Mouse (Mus musculus): ENCODE measurements around the gene Nrsn2.
"Not testable (repeated sequence)": the region's sequence is repeated elsewhere in the genome, so short reads cannot be mapped to it uniquely, and the experiment has no call there.

Gene Nrsn2

DNA sequence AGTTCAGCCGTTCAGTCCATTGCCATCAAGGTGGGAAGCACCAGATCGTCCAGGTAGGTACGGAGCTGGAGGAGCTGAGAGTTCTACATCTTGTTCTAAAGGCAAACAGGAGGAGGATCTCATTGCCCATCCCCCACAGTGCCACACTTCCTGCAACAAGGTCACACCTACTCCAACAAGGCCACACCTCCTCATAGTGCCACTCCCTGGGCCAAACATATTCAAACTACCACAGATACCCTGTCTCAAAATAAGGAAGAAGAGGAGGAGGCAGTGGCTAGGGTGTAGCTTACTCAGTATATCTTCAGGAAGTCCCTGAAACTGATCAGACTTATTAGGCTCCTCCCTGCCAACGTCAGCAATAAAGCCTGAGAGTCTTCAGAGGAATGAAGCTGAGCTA is 7.8 kb upstream of the Nrsn2 start:
- no peak for DNase-seq

DNA sequence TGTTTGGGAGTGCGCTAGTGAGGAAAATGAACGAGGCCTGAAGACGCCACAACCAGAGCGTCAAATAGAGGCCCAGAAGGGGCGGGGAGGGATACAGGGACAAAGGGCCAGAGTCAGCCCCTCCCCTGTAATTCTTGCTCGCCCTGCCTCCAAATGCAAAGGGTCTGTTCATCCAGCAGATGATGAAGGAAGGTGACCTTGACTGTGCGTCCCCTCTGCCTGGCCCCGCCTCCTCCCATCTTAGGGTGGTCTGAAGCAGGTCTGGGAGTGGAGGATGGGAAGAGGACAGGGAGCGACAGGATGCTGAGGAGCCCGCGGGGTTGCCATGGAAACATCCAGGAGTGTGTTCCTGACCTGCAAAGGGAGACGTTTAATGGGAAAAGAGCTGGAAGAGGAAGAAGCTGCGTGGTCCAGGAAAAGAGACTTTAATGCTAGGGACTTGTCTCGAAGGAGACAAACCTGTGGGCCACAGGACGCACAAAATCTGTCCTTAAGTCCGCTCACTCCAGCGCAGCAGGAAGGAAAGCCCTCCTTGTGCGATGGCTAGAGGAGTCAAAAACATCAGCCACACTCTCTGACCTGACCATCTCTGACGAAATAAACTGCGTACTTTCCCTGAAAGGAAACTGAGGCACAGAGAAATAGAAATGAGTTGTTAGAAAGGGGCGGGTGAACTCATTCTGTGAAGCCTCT is 640 bp downstream of the Nrsn2 start:
- DNase-seq: peak; percentile 13 to 20

GRCm38 (mm10) chr2:152373547-152373946 is 2.9 kb downstream of the Nrsn2 start:
- DNase-seq: no peak

DNA sequence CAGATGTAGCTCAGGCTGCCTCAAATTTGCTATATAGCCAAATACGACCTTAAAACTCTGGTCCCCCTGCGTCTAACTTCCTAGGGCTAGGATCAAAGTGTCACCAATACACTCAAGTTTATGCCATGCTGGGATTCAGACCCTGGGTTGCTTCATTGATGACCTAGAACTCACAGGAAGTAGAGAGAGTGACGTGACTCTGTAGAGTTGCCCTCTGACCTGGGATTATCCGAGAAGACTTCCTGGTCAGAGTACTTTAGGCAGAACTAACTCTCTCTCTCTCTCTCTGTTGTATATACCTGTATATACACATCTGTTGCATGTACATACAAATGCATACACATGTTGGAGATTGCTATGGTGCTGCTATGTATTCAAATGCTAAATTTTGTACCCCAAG is 3.8 kb downstream of the Nrsn2 start:
- no peak for DNase-seq

DNA sequence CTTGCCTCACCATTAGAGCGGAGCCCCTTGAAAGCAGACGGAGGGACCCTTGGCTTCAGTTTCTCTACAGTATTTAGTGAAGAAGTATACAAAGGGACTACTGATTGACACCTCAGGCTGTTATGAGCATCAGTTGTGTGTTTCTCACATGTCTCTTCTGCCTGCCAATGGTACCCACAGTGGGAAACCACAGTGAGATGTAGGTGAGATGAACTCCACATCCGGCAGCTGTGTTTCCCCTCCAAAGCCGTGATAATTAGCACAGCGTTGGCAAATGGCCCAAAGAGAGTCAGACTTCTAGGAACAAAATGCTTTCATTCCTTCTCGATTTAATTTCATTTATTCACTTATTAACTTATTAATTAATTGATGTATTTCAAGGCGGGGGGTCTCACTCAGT is 4.3 kb downstream of the Nrsn2 start:
- no peak for DNase-seq

DNA sequence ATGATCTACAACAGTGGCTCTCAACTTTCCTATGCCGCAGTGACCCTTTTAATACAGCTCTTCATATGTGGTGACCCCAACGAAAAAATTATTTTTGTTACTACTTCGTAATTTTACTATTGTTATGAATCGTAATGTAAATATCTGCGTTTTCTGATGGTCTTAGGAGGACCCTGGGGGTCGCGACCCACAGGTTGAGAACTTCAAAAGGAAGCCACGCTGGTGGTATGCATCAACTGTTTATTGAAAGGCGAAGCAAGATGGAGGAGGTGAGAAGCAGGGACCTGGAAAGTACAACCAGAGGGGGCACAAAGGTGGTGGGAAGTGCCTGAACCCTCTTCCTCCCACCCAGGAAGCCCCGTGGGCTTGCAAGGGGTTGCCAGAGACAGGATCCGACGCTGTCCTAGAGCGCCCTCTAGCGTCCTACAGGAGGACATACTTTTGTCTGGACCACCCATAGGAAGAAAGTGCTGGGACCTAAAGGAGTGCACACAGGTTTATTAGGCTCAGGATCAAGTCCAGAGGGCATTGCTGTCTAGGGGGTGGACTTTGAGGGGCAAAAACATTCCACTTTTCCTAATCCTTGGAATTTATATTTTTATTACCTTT is 7.8 kb downstream of the Nrsn2 start:
- peak; percentile 46 to 54 for DNase-seq

- DNase-seq: no peak
These were observed 8.5 kb downstream of the Nrsn2 start for GRCm38 (mm10) chr2:152367917-152368316.

DNA sequence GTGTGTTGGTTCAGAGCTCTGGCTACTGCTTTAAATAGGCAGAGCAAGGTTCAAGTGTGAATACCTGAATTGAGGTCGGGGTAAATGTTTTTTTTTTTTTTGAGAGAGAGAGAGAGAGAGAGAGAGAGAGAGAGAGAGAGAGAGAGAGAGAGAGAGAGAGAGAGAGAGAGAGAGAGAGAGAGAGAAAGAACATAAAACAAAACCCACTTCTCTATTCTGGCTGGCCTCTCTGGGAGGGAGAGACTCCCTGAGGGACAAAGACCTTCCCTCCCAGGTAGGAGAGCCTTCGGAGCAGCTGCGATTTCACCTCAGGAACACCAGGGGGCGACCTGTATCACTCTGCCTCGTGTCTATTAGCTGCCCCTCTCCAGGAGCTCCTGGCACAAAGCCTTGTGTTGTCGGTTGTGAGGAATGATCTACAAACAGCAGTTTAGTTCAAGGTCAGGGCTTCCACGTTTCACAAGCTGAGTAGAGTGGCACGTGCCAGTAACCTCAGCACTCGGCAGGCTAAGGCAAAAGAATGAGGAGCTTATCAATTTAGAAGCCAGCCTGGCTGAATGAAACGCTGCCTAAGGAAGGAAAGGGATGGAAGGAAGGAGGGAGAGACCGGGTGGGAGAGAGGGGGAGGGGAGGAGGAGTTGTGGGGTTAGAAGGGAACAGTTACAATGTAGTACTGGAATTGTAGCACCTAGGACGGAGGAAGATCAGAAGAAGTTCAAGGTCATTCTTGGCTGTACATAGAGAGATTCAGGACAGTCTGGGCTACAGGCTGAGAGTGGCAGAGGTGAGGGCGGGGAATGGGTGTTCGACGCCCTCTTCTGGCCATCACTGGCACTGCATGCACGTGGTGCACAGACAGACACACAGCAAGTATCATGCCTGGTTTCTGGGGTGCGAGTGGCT is 12.9 kb downstream of the Nrsn2 start:
- DNase-seq: peak; percentile 63 to 69

DNA sequence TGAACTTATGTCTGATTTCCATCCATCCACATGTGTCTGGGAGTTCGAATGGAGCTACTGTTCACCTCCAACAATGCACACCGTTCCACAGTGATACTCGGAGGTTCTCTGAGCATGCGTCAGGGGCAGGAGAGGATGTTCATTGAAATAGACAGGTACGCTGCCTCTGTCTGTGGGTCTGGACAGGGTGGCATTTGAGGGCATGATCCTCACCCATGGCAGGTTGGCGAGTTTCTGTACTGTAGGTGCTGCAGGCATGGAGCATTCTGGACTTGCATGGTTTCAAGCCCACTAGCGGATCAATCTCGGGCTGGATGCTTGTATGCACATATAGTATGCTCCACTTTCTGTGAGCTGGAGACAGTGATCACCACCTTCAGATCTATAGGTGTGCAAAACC is 15.2 kb downstream of the Nrsn2 start:
- DNase-seq: no peak

DNA sequence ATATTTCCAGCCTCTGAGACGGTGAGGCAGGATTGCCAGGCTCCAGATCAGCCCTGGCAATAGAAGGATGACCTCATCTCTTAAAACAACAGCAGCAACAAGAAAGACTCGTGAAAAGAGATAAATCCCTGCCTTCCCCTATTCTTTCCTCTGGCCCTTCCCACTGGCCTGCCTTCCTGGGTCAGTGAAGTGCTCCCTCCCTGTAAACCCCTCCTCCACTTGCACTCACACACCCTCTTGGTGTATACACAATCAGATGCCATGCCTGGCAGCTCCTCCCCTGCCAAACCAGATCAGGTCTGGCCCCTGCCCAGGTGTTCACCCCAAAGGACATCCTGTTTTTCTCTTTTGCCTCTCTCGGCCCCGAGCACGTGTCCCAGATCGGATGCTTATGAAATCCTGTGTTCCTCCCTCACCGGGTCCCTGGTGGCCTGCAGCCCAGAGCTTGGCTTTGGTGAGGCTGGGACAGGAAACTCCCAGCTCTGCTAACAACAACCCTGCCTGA is 16.1 kb downstream of the Nrsn2 start:
- no peak for DNase-seq

DNA sequence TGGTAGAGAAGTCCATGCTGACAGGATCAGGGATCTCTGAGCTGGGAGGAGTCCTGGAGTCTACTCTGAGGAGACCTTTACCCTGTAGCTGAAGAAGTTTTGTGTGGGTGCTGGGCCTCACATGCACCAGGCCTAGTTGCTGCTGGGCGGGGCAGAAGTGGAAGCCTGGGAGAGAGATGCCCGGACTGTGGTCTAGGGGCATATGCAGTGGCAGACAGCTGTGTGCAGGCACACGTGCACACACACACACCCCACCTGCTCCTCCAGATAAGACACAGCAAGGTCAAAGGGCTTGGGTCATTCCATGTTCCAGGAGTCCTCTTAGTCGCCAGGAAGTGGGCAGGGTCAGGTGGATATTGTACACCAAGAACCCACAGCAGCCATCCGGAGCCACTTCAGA is 16.8 kb downstream of the Nrsn2 start:
- no peak for DNase-seq

- not testable (repeated sequence) for DNase-seq
These were observed 17.5 kb downstream of the Nrsn2 start for GRCm38 (mm10) chr2:152358977-152359376.

- DNase-seq: no peak
These were observed 19.2 kb downstream of the Nrsn2 start for GRCm38 (mm10) chr2:152357254-152357653.

DNA sequence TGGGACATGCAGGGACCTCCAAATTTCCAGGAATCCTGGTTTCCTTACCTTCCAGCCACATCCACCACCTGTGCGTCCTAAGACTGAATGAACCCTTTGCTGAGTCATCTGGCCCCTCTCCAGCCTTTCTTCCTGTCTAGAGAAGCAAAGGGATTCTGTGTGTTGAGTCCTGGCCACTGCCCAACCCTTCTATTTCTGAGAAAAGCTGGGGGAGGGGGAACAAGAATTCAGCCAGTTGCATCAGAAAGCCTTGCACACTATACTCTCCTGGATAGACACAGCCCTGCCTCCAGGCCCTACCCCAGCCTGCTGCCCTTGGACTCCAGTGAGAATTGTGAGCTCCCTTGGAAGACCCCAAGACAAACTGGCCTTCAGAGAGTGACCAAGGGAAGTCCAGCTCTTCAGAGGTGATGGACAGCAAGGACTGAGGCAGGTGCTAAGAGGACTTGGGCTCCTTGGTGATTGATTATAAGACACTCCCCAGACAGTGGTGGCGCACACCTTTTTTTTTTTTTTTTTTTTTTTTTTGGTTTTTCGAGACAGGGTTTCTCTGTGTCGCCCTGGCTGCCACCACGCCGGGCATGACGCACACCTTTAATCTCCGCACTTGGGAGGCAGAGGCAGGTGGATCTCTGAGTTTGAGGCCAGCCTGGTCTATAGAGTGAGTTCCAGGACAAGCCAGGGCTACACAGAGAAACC is 26.4 kb downstream of the Nrsn2 start:
- no peak for DNase-seq

DNA sequence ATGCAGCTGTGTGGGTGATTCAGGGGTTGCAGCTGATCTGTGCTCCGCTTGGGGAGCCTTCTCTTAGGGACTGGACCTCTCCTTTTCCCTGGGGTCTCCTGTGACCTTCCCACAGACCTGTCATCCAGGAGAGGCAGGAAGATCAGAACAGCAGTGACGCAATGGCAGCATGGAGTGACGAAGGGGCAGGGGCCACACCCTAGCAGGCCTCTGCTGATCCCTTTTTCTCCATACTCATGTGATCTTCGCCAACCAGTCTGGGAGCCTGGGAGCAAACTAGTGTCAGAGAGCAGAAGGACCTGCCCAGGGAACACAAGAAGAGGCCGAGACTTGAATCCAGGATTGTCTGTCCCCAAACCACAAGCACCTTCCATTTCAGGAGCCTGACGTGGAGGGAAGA is 27.2 kb downstream of the Nrsn2 start:
- no peak for DNase-seq

DNA sequence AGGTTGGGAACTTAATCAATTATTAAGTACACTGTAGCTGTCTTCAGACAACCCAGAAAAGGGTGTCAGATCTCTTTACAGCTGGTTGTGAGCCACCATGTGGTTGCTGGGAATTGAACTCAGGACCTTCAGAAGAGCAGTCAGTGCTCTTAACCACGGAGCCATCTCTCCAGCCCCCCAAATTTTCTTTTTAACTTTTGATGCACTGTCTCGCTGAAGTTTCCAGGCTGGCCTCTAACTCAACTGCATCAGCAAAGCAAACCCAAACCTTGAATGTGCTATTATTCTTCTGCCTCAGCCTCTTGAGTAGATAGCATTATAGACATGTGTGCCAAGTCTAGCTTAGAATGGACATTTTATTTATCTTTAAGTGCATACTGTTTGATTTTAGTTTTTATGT is 28.7 kb downstream of the Nrsn2 start:
- no peak for DNase-seq

GRCm38 (mm10) chr2:152346776-152347465 is 29.5 kb downstream of the Nrsn2 start:
- no peak for DNase-seq

GRCm38 (mm10) chr2:152345393-152345792 is 31.0 kb downstream of the Nrsn2 start:
- no peak for DNase-seq

DNA sequence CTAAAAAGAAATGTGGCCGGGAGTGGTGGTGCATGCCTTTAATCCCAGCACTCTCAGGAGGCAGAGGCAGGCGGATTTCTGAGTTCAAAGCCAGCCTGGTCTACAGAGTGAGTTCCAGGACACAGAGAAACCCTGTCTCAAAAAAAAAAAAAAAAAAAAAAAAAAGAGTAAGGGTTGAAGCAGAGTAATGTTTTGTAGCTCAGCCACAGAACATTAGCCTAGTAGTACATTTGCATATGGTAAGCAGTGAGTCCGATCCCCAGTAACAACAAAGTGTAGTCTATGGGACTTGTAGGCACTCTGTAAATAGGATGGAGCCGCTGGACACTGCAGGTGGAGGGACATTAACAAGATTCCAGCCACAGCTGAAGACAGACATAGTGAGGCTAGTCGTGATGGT is 31.5 kb downstream of the Nrsn2 start:
- no peak for DNase-seq

- DNase-seq: no peak
These were observed 32.1 kb downstream of the Nrsn2 start for GRCm38 (mm10) chr2:152344361-152344760.

DNA sequence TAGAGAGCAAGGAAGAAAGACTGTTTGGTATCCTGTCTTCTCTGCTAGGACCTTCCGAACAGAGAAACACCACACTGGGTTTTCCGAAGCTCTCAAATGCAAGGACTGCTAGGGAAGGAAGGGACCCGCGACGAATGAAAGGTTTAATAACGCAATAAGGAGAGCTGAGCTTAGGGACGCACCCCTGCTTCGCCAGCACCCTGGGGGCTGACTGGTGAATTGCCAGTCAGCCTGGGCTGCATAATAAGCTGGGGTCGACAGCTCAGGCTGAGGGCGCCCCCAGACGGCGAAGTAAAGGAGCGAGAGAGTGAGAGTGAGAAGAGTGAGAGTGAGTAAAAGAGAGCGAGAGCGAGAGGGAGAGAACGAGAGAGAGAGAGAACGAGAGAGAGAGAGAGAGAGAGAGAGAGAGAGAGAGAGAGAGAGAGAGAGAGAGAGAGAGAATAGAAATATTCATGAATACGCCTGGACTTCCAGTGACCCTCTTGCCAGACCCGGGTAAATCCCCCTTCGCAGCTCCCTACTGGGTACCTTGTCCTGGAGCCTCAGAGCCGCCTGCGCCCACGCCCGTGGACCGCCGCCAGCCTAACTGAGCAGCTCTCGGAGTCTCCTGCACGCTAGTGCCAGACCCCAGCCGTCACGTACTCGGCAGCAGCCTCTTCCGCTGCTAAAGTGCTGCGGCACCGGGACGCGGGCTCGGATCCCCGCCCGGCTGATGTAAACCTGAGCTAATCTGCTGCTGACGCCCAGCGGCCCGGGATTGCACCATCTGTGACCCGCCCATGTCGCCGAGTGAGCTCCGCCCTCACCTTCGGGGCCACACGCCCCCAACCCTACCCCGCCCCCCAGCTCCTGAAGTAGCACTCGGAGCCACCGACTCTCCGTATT is 32.9 kb downstream of the Nrsn2 start, which contains the start of gene Trib3:
Trib3 (minus strand) TSS at position 704 of the 885 bp plus-strand sequence.
- DNase-seq: peak; percentile 72 to 81

Measured in cerebellum, postnatal 36 days (tissue).